Mouse (Mus musculus) urinary bladder, postnatal 25 days (tissue): ENCODE data around the gene Shoc2.
"Not testable (repeated sequence)": the region's sequence is repeated elsewhere in the genome, so short reads cannot be mapped to it uniquely, and the experiment has no call there.

Experiments
- DNase-seq: peaks from one replicate; pipeline ENCODE4 v3.0.0; 2022; ENCODE audit warnings: low spot score

The Shoc2 gene

GRCm38 (mm10) chr19:53943802-53944785 is at the start of gene Shoc2, which contains the start of gene Bbip1:
TSS of gene Shoc2 (plus strand) at chr19:53944306.
TSS of gene Bbip1 (minus strand) at chr19:53944627.
- DNase-seq, result peak; percentile 93

GRCm38 (mm10) chr19:53894538-53895121 is 49.5 kb upstream of the Shoc2 start:
- DNase-seq, result peak; percentile 48

GRCm38 (mm10) chr19:53898046-53898445 is 46.1 kb upstream of the Shoc2 start:
- DNase-seq, result no peak

GRCm38 (mm10) chr19:53898498-53898897 is 45.6 kb upstream of the Shoc2 start:
- DNase-seq, result no peak

- DNase-seq, result no peak
These were observed 44.9 kb upstream of the Shoc2 start for GRCm38 (mm10) chr19:53898970-53899900.

- DNase-seq, result no peak
These were observed 44.0 kb upstream of the Shoc2 start for GRCm38 (mm10) chr19:53899941-53900610.

- no peak for DNase-seq
These were observed 42.0 kb upstream of the Shoc2 start for GRCm38 (mm10) chr19:53901931-53902738.

- peak; percentile 84 for DNase-seq
These were observed 41.2 kb upstream of the Shoc2 start for GRCm38 (mm10) chr19:53902739-53903487.

GRCm38 (mm10) chr19:53903507-53904321 is 40.4 kb upstream of the Shoc2 start:
- DNase-seq, result peak; percentile 44

- DNase-seq, result no peak
These were observed 39.1 kb upstream of the Shoc2 start for GRCm38 (mm10) chr19:53904833-53905480.

GRCm38 (mm10) chr19:53906033-53906702 is 37.9 kb upstream of the Shoc2 start:
- no peak for DNase-seq

- DNase-seq, result not testable (repeated sequence)
These were observed 37.4 kb upstream of the Shoc2 start for GRCm38 (mm10) chr19:53906703-53907070.

GRCm38 (mm10) chr19:53914950-53915349 is 29.2 kb upstream of the Shoc2 start:
- DNase-seq, result no peak

GRCm38 (mm10) chr19:53919541-53919940 is 24.6 kb upstream of the Shoc2 start:
- DNase-seq, result no peak

GRCm38 (mm10) chr19:53921996-53922395 is 22.1 kb upstream of the Shoc2 start:
- DNase-seq, result not testable (repeated sequence)

GRCm38 (mm10) chr19:53925338-53925751 is 18.8 kb upstream of the Shoc2 start:
- no peak for DNase-seq

- no peak for DNase-seq
These were observed 17.4 kb upstream of the Shoc2 start for GRCm38 (mm10) chr19:53926705-53927104.

- no peak for DNase-seq
These were observed 14.9 kb upstream of the Shoc2 start for GRCm38 (mm10) chr19:53929218-53929617.
